Mouse (Mus musculus): ENCODE measurements around the gene Ccnf. TPM values are rescaled to one million over a fixed set of nuclear protein-coding genes. Genes with fewer than 3 reads are reported as not detected.

Gene Ccnf
- polyA plus RNA-seq, 1 experiment, result 32.9 TPM

- peaks cover 92% of the 10 kb centered on the region for H3K36me3 ChIP-seq (replicated peaks; ENCODE audit: low read length)
- H3K27me3 ChIP-seq (replicated peaks), result no peaks in the 10 kb centered on the region
- H3K9me3 ChIP-seq, result no peaks in the 10 kb centered on the region
- peaks cover 40% of the 10 kb centered on the region for H3K4me1 ChIP-seq
- no peak overlapping the region for H3K4me3 ChIP-seq (replicated peaks)
- TF ChIP-seq FLI1 (IDR thresholded peaks at IDR 0.05; ENCODE audit: low read length) (no peak), GATA1 (IDR thresholded peaks at IDR 0.05; ENCODE audit: borderline replicate concordance, low read length) (no peak)
Observed at GRCm38 (mm10) chr17:24227941-24228340, 23.3 kb downstream of the Ccnf start.

GRCm38 (mm10) chr17:24226721-24227120 lies 24.6 kb downstream of the Ccnf start:
- Histone ChIP-seq H3K4me3 (replicated peaks) (no peak overlapping the region), H3K36me3 (replicated peaks; ENCODE audit: low read length) (peaks cover 92% of the 10 kb centered on the region), H3K4me1 (peaks cover 41% of the 10 kb centered on the region), H3K27me3 (replicated peaks) (no peaks in the 10 kb centered on the region), H3K9me3 (no peaks in the 10 kb centered on the region)
- TF ChIP-seq GATA1 (IDR thresholded peaks at IDR 0.05; ENCODE audit: borderline replicate concordance, low read length) (no peak), FLI1 (IDR thresholded peaks at IDR 0.05; ENCODE audit: low read length) (no peak)

- Histone ChIP-seq H3K9me3 (no peaks in the 10 kb centered on the region), H3K4me3 (replicated peaks) (peak overlapping the region; percentile 23), H3K27me3 (replicated peaks) (no peaks in the 10 kb centered on the region), H3K4me1 (peaks cover 50% of the 10 kb centered on the region), H3K36me3 (replicated peaks; ENCODE audit: low read length) (peaks cover 84% of the 10 kb centered on the region)
- TF ChIP-seq FLI1 (IDR thresholded peaks at IDR 0.05; ENCODE audit: low read length), result no peak
- no peak for TF ChIP-seq GATA1 (IDR thresholded peaks at IDR 0.05; ENCODE audit: borderline replicate concordance, low read length)
Observed at GRCm38 (mm10) chr17:24225851-24226250, 25.4 kb downstream of the Ccnf start.

GRCm38 (mm10) chr17:24224741-24225140 lies 26.5 kb downstream of the Ccnf start:
- Histone ChIP-seq H3K4me1 (peaks cover 59% of the 10 kb centered on the region), H3K27me3 (replicated peaks) (no peaks in the 10 kb centered on the region), H3K4me3 (replicated peaks) (no peak overlapping the region), H3K36me3 (replicated peaks; ENCODE audit: low read length) (peaks cover 74% of the 10 kb centered on the region), H3K9me3 (no peaks in the 10 kb centered on the region)
- TF ChIP-seq GATA1 (IDR thresholded peaks at IDR 0.05; ENCODE audit: borderline replicate concordance, low read length) (no peak), FLI1 (IDR thresholded peaks at IDR 0.05; ENCODE audit: low read length) (no peak)

DNA sequence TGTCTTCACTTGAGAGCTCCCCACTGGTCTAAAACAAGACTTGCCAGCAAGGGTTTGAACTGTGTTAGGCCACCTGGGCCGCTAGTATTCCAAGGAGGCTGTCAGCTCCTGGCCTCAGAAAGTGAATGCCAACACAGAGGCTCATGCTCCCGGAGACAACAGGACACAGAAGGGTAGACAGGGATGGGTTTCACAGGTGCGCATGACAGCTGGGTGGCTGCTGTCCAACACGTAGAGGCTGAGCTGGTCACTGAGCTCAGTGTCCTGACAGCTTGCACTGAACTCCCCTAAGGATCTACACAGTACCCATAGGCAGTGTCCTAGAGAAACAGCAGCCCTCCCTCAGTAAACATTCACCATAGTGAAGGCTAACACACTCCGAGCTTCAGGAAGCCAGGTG lies 27.8 kb downstream of the Ccnf start:
- no peak for TF ChIP-seq FLI1 (IDR thresholded peaks at IDR 0.05; ENCODE audit: low read length)
- TF ChIP-seq GATA1 (IDR thresholded peaks at IDR 0.05; ENCODE audit: borderline replicate concordance, low read length), result no peak
- H3K27me3 ChIP-seq (replicated peaks), result no peaks in the 10 kb centered on the region
- H3K4me3 ChIP-seq (replicated peaks), result no peak overlapping the region
- H3K36me3 ChIP-seq (replicated peaks; ENCODE audit: low read length), result peaks cover 74% of the 10 kb centered on the region
- peaks cover 71% of the 10 kb centered on the region for H3K4me1 ChIP-seq
- no peaks in the 10 kb centered on the region for H3K9me3 ChIP-seq

- H3K4me1 ChIP-seq, result peaks cover 74% of the 10 kb centered on the region
- H3K9me3 ChIP-seq, result no peaks in the 10 kb centered on the region
- no peak for TF ChIP-seq FLI1 (IDR thresholded peaks at IDR 0.05; ENCODE audit: low read length)
- no peak for TF ChIP-seq GATA1 (IDR thresholded peaks at IDR 0.05; ENCODE audit: borderline replicate concordance, low read length)
- no peaks in the 10 kb centered on the region for H3K27me3 ChIP-seq (replicated peaks)
- no peak overlapping the region for H3K4me3 ChIP-seq (replicated peaks)
- peaks cover 74% of the 10 kb centered on the region for H3K36me3 ChIP-seq (replicated peaks; ENCODE audit: low read length)
Observed at GRCm38 (mm10) chr17:24222653-24223052, 28.6 kb downstream of the Ccnf start.

- H3K36me3 ChIP-seq (replicated peaks; ENCODE audit: low read length), result peaks cover 74% of the 10 kb centered on the region
- H3K9me3 ChIP-seq, result no peaks in the 10 kb centered on the region
- no peak for TF ChIP-seq FLI1 (IDR thresholded peaks at IDR 0.05; ENCODE audit: low read length)
- TF ChIP-seq GATA1 (IDR thresholded peaks at IDR 0.05; ENCODE audit: borderline replicate concordance, low read length), result peak; percentile 80
- H3K27me3 ChIP-seq (replicated peaks), result no peaks in the 10 kb centered on the region
- peak within 1 kb of the TSS; percentile 92 for H3K4me3 ChIP-seq (replicated peaks)
- peaks cover 72% of the 10 kb centered on the region for H3K4me1 ChIP-seq
Observed at GRCm38 (mm10) chr17:24220435-24221411, 30.6 kb downstream of the Ccnf start, which contains the start of gene Tedc2. Tedc2 (minus strand) TSS chr17:24220851.

- peaks cover 65% of the 10 kb centered on the region for H3K4me1 ChIP-seq
- H3K9me3 ChIP-seq, result no peaks in the 10 kb centered on the region
- TF ChIP-seq GATA1 (IDR thresholded peaks at IDR 0.05; ENCODE audit: borderline replicate concordance, low read length), result no peak
- no peak for TF ChIP-seq FLI1 (IDR thresholded peaks at IDR 0.05; ENCODE audit: low read length)
- peaks cover 47% of the 10 kb centered on the region for H3K36me3 ChIP-seq (replicated peaks; ENCODE audit: low read length)
- H3K4me3 ChIP-seq (replicated peaks), result no peak overlapping the region
- peaks cover 9% of the 10 kb centered on the region for H3K27me3 ChIP-seq (replicated peaks)
Observed at GRCm38 (mm10) chr17:24216836-24217235, 34.4 kb downstream of the Ccnf start.

DNA sequence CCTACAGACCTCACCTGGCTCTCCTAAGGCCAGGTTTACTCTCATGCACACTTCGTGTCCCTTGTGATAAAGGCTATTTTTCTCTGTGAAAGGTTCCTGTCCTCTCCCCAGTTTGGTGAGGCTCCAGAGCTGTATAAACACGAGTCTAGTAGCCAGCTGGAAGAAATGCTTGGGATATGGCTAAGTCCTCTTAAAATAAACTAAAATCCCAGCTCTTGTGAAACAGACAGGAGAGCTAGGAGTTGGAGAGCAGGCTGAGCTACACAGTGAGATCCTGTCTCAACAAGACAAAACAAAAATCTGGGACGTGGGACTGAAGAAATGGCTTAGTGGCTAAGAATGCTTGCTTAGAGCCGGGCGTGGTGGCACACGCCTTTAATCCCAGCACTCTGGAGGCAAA lies 38.1 kb downstream of the Ccnf start:
- no peak for TF ChIP-seq FLI1 (IDR thresholded peaks at IDR 0.05; ENCODE audit: low read length)
- no peak for TF ChIP-seq GATA1 (IDR thresholded peaks at IDR 0.05; ENCODE audit: borderline replicate concordance, low read length)
- Histone ChIP-seq H3K36me3 (replicated peaks; ENCODE audit: low read length) (peaks cover 35% of the 10 kb centered on the region), H3K4me1 (peaks cover 61% of the 10 kb centered on the region)

DNA sequence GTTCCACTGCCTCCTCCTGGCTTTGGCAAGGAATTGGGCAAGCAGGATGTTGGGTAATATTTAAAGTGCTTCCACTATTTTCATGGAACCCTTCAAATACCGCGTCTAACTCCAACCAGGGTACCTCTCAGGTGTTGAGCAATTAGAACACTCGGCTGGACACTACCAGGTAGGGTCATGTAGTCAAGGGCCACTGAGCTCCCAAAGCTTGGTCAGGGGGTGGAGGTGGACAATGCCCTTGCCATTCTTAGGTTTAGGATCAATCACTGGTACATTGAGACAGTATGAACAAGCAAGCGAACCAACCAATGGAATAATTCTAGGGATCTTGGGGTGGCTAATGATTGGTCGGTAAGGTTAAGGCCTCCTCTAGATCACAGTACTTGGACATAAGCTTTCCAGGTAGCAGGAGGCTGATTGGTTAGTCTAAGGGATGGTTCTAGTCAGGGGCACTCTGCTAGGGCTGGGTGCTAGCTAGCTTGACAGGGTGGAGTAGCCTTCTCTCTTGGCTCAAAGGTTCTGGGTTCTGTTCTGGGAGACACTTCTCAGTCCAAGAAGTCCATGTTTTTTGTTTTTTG lies 38.8 kb downstream of the Ccnf start:
- TF ChIP-seq FLI1 (IDR thresholded peaks at IDR 0.05; ENCODE audit: low read length) (no peak), GATA1 (IDR thresholded peaks at IDR 0.05; ENCODE audit: borderline replicate concordance, low read length) (no peak)
- Histone ChIP-seq H3K9me3 (no peaks in the 10 kb centered on the region), H3K4me1 (peaks cover 61% of the 10 kb centered on the region), H3K27me3 (replicated peaks) (peaks cover 52% of the 10 kb centered on the region), H3K36me3 (replicated peaks; ENCODE audit: low read length) (peaks cover 28% of the 10 kb centered on the region), H3K4me3 (replicated peaks) (peak overlapping the region; percentile 85)

More for the DNA sequence above, 38.1 kb downstream of the Ccnf start:
- Histone ChIP-seq H3K9me3 (no peaks in the 10 kb centered on the region), H3K27me3 (replicated peaks) (peaks cover 46% of the 10 kb centered on the region), H3K4me3 (replicated peaks) (no peak overlapping the region)

All from megakaryocyte, embryonic 14.5 days (primary cell).